Mouse (Mus musculus): ENCODE results near the gene Zic2.

DNA sequence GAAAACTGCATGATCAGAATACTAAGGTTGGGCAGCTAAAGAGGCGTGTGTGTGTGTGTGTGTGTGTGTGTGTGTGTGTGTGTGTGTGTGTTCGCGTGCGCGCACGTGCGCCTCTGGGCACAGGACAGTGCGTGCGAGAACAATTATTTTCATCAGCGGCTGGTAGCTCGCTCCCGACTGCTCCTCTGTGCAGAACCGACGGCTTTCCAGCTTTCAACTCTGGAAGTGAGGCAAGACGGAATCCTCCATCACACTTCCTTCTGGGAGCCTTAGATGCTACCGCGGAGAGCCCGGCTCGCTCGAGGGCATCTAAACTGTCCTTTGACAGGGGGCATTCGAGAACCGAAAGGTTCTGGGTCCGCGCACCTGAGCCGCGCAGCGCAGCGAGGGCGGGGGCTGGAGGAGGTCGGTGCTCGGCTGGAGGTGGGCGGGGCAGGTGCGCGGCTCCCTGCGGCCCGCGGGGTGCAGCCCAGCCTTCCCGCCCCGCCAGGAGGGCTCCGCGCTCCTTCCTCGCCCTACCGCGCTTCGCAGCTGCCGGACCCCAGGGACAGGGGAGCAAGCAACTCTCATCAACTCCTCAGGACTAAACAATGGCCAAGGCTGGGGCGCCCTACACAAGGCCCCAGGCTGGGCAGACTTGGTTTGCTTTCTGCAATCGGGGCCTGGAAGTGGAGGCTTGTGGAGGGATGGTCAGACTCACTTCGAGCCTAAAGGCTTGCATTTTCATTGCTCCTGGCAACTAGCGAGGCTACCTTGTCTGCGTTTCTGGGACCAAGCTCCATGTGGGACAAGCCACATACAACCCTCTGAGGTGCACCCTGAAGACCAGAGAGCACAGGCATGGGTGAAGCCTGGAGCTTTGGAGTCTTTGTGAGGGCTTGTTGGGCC is 15.4 kb downstream of the Zic2 start, which contains the start of gene Gm10837:
- TF ChIP-seq CTCF (IDR thresholded peaks at IDR 0.05; ENCODE audit: low read depth, low read length) (no peak), TAL1 (conservative IDR thresholded peaks at IDR 0.05; ENCODE audit: low read depth, low read length) (no peak), POLR2AphosphoS5 (IDR thresholded peaks at IDR 0.05; ENCODE audit: insufficient replicate concordance, low read depth, low read length) (no peak)
